Mouse (Mus musculus): ENCODE data around the gene Eefsec. TPM values are rescaled to one million over a fixed set of nuclear protein-coding genes. Genes with fewer than 3 reads are reported as not detected.

The Eefsec gene
- polyA plus RNA-seq, 1 experiment from 2014 or later = 48.2 TPM

GRCm38 (mm10) chr6:88416130-88416758 lies 30.1 kb downstream of the Eefsec start:
- H3K9me3 ChIP-seq (ENCODE audit: low read depth, low read length) = no peaks in the 10 kb centered on the region
- ATAC-seq (ENCODE audit: insufficient read depth) (no peak), DNase-seq (no peak)
- H3K36me3 ChIP-seq (ENCODE audit: insufficient read depth) = no peaks in the 10 kb centered on the region
- H3K4me3 ChIP-seq (ENCODE audit: low read depth, low read length) = no peak overlapping the region
- no peak overlapping the region for H3K4me2 ChIP-seq
- WGBS = 64% methylated on average over 7 of the region's 7 CpGs
- TF ChIP-seq CTCF (IDR thresholded peaks at IDR 0.05; ENCODE audit: low read depth) = no peak
- H3K27ac ChIP-seq (ENCODE audit: low read depth) = no peak overlapping the region
- no peaks in the 10 kb centered on the region for H3K4me1 ChIP-seq (ENCODE audit: insufficient read depth)
- no peak overlapping the region for H3K9ac ChIP-seq
- no peaks in the 10 kb centered on the region for H3K27me3 ChIP-seq (ENCODE audit: insufficient read depth, low read length)

DNA sequence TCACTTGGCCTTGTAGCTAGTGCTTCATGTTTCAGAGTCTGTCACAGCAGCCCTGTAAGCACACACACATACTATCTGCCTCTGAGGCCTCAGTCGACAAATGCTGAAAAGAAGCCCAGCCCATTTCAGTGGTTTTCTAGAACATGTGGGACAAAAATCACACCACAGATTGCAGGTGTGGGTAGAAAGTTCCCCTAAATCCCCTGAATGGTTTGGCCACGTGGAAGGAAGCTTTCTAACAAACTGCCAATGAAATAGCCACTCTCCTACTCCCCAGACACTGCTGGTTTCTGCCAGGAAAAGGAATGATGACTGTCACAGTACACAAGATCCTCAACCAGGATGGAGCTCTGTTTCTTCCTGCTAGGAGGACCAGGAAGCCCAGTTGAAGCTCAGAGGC lies 33.7 kb downstream of the Eefsec start:
- ATAC-seq (ENCODE audit: insufficient read depth) = no peak
- Histone ChIP-seq H3K27ac (ENCODE audit: low read depth) (no peak overlapping the region), H3K4me1 (ENCODE audit: insufficient read depth) (no peaks in the 10 kb centered on the region), H3K9me3 (ENCODE audit: low read depth, low read length) (no peaks in the 10 kb centered on the region), H3K27me3 (ENCODE audit: insufficient read depth, low read length) (no peaks in the 10 kb centered on the region), H3K4me2 (no peak overlapping the region), H3K9ac (no peak overlapping the region), H3K36me3 (ENCODE audit: insufficient read depth) (no peaks in the 10 kb centered on the region), H3K4me3 (ENCODE audit: low read depth, low read length) (no peak overlapping the region)
- no peak for DNase-seq
- WGBS = 67% methylated on average over 2 of the region's 2 CpGs
- TF ChIP-seq CTCF (IDR thresholded peaks at IDR 0.05; ENCODE audit: low read depth) = no peak

DNA sequence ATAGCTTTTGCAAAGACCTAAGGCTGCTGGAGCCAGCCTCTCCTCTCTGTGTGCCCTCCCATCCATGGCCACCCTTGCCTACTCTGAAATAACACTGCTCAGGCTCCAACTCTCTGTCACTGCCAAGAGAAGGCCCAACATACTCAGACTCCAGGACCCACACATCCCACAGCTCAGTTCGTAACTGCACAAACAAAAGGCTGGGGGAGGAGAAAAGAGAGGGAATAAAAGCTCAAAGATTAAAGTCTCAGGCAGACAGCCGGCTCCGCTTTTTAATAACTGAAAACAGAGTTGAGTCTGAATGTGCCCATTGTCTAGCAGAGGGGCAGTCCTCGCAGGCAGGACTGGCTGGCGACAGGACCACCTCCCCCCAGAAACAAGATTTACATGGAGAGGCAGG lies 36.8 kb downstream of the Eefsec start:
- Histone ChIP-seq H3K36me3 (ENCODE audit: insufficient read depth) (no peaks in the 10 kb centered on the region), H3K4me3 (ENCODE audit: low read depth, low read length) (no peak overlapping the region), H3K9ac (no peak overlapping the region), H3K27ac (ENCODE audit: low read depth) (peak overlapping the region; percentile 9; the same call in 1 of the 2 replicates), H3K27me3 (ENCODE audit: insufficient read depth, low read length) (no peaks in the 10 kb centered on the region), H3K4me2 (no peak overlapping the region), H3K9me3 (ENCODE audit: low read depth, low read length) (no peaks in the 10 kb centered on the region), H3K4me1 (ENCODE audit: insufficient read depth) (no peaks in the 10 kb centered on the region)
- DNase-seq (no peak), ATAC-seq (ENCODE audit: insufficient read depth) (no peak)
- WGBS = 45% methylated on average over 5 of the region's 5 CpGs
- TF ChIP-seq CTCF (IDR thresholded peaks at IDR 0.05; ENCODE audit: low read depth) = no peak

GRCm38 (mm10) chr6:88400451-88400850 lies 45.9 kb downstream of the Eefsec start:
- 0 out of 2 replicates have a peak, but pooled peaks cover 3% of the 10 kb centered on the region for H3K4me1 ChIP-seq (ENCODE audit: insufficient read depth)
- H3K36me3 ChIP-seq (ENCODE audit: insufficient read depth) = no peaks in the 10 kb centered on the region
- ATAC-seq (ENCODE audit: insufficient read depth) (no peak), DNase-seq (peak; percentile 61)
- H3K9me3 ChIP-seq (ENCODE audit: low read depth, low read length) = no peaks in the 10 kb centered on the region
- no peak for TF ChIP-seq CTCF (IDR thresholded peaks at IDR 0.05; ENCODE audit: low read depth)
- H3K27ac ChIP-seq (ENCODE audit: low read depth) = no peak overlapping the region
- no peak overlapping the region for H3K9ac ChIP-seq
- 58% methylated on average over 6 of the region's 6 CpGs for WGBS
- no peak overlapping the region for H3K4me2 ChIP-seq
- H3K4me3 ChIP-seq (ENCODE audit: low read depth, low read length) = no peak overlapping the region
- H3K27me3 ChIP-seq (ENCODE audit: insufficient read depth, low read length) = no peaks in the 10 kb centered on the region

DNA sequence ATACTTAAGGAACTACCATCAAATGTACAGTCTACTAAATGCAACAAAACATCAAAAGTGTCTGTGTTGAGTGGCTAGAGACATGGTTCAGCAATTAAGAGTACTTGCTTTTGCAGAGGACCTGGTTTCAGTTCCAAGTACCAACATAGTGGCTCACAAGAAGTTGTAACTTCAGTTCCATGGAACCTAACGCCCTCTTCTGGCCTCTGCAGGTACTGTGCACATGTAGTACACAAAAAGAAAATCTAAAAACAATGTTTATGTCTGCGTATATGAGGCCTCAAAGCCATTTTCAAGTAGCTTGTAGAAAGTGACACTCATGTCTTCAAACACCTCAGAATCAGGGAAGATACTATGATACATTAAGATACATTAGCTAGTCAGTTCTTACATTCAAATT lies 48.4 kb downstream of the Eefsec start:
- ATAC-seq (ENCODE audit: insufficient read depth) = no peak
- Histone ChIP-seq H3K4me1 (ENCODE audit: insufficient read depth) (0 out of 2 replicates have a peak, but pooled peaks cover 3% of the 10 kb centered on the region), H3K4me2 (no peak overlapping the region)

GRCm38 (mm10) chr6:88388946-88389345 lies 57.4 kb downstream of the Eefsec start:
- ATAC-seq (ENCODE audit: insufficient read depth) = peak; percentile 63
- DNase-seq = peak; percentile 76

More for the DNA sequence above, 48.4 kb downstream of the Eefsec start:
- Histone ChIP-seq H3K27ac (ENCODE audit: low read depth) (no peak overlapping the region), H3K9ac (no peak overlapping the region), H3K9me3 (ENCODE audit: low read depth, low read length) (no peaks in the 10 kb centered on the region), H3K4me3 (ENCODE audit: low read depth, low read length) (no peak overlapping the region), H3K36me3 (ENCODE audit: insufficient read depth) (no peaks in the 10 kb centered on the region), H3K27me3 (ENCODE audit: insufficient read depth, low read length) (no peaks in the 10 kb centered on the region)
- DNase-seq = no peak
- peak; percentile 38 for TF ChIP-seq CTCF (IDR thresholded peaks at IDR 0.05; ENCODE audit: low read depth)
- 61% methylated on average over 2 of the region's 2 CpGs for WGBS

DNA sequence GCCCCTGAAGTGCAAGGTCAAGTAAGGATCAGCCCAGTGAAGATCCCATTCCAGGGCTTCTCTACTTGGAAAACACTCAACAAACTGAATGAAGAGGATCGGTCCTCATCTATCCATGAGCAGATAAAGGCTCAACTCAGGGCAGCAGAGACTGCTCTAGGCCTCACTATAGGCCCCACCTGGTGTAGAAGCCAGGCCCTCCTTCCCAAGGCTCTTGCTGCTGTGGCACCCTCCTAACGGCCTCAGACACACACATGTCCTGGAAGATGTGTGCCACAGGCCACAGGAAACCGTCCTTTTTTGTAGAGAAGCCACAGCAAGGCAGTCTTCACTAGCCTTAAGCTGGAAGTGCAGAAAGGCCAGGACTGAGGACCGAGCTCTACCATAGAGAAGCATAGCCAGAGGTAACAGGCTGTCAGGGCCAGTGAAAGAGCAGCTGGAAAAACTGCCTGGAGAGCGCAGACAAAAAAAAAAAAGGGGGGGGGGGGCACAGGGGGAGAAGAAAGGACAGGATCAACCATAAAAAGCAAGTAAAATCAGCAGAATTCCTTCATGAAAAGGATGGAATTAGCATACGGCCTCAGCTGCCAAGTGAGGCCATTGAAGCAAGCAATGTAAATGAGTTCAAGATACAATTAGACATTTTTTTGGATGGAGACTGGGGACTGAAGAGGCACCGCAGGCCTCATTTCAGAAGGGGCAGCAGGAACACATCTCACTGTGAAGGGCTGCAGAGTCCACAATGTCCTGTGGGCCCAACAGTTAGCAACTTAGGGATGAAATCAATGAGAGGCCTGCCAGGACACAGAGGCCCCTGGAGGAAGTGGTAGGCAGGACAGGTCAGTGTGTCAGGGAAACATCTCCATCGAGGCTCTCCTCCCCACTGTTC lies 58.3 kb downstream of the Eefsec start:
- WGBS = 62% methylated on average over 8 of the region's 8 CpGs

More at GRCm38 (mm10) chr6:88388946-88389345, 57.4 kb downstream of the Eefsec start:
- H3K4me2 ChIP-seq = no peak overlapping the region
- no peak overlapping the region for H3K9ac ChIP-seq
- H3K4me1 ChIP-seq (ENCODE audit: insufficient read depth) = peaks cover 15% of the 10 kb centered on the region
- H3K27ac ChIP-seq (ENCODE audit: low read depth) = peak overlapping the region; percentile 67; the same call in 1 of the 2 replicates
- TF ChIP-seq CTCF (IDR thresholded peaks at IDR 0.05; ENCODE audit: low read depth) = no peak
- no peaks in the 10 kb centered on the region for H3K9me3 ChIP-seq (ENCODE audit: low read depth, low read length)
- H3K36me3 ChIP-seq (ENCODE audit: insufficient read depth) = no peaks in the 10 kb centered on the region
- no peak overlapping the region for H3K4me3 ChIP-seq (ENCODE audit: low read depth, low read length)
- H3K27me3 ChIP-seq (ENCODE audit: insufficient read depth, low read length) = no peaks in the 10 kb centered on the region
- WGBS = 51% methylated on average over 5 of the region's 5 CpGs

More for the DNA sequence above, 58.3 kb downstream of the Eefsec start:
- no peak overlapping the region for H3K9ac ChIP-seq
- ATAC-seq (ENCODE audit: insufficient read depth) (peak; percentile 59), DNase-seq (peak; percentile 65)
- no peak for TF ChIP-seq CTCF (IDR thresholded peaks at IDR 0.05; ENCODE audit: low read depth)
- no peaks in the 10 kb centered on the region for H3K9me3 ChIP-seq (ENCODE audit: low read depth, low read length)
- H3K27ac ChIP-seq (ENCODE audit: low read depth) = peak overlapping the region; percentile 68
- H3K4me1 ChIP-seq (ENCODE audit: insufficient read depth) = peaks cover 15% of the 10 kb centered on the region
- H3K36me3 ChIP-seq (ENCODE audit: insufficient read depth) = no peaks in the 10 kb centered on the region
- no peak overlapping the region for H3K4me3 ChIP-seq (ENCODE audit: low read depth, low read length)
- no peaks in the 10 kb centered on the region for H3K27me3 ChIP-seq (ENCODE audit: insufficient read depth, low read length)
- no peak overlapping the region for H3K4me2 ChIP-seq
